Mouse (Mus musculus) erythroblast, embryonic 14.5 days (primary cell): ENCODE measurements around the gene Traip. TPM values are rescaled to one million over a fixed set of nuclear protein-coding genes. Genes with fewer than 3 reads are reported as not detected.

Source experiments
- H3K27me3 ChIP-seq: 2 replicates; pipeline ENCODE4 v1.6.1; 2012; ENCODE audit warnings: inconsistent platforms; ENCODE audit not compliant: control insufficient read depth
- H3K36me3 ChIP-seq: 2 replicates; pipeline ENCODE4 v1.6.1; 2012; ENCODE audit warnings: mild to moderate bottlenecking, inconsistent platforms; ENCODE audit not compliant: control insufficient read depth
- H3K4me1 ChIP-seq: 2 replicates; pipeline ENCODE4 v1.6.1; 2012; ENCODE audit warnings: inconsistent platforms; ENCODE audit not compliant: control insufficient read depth
- H3K4me3 ChIP-seq: replicated peaks from 2 replicates; pipeline ENCODE3; 2012; ENCODE audit warnings: moderate library complexity, mild to moderate bottlenecking, inconsistent platforms
- H3K9me3 ChIP-seq: 2 replicates; pipeline ENCODE4 v1.6.1; 2012; ENCODE audit warnings: low read length, inconsistent platforms, mixed read lengths; ENCODE audit not compliant: control insufficient read depth
- GATA1 ChIP-seq: IDR thresholded peaks from 2 replicates; pipeline ENCODE4 v1.6.1; 2012; ENCODE audit warnings: low read length, inconsistent platforms, mixed read lengths
- TAL1 ChIP-seq: IDR thresholded peaks from 3 replicates; pipeline ENCODE4 v1.6.1; 2012; ENCODE audit warnings: low read length, inconsistent platforms, mixed read lengths
- polyA plus RNA-seq: library from polyadenylated mRNA; stranded (reverse); fragments of >175 nt; gene quantifications from 2 replicates; pipeline ENCODE4 v1.2.3, GENCODE M21; 2012

Gene Traip
- polyA plus RNA-seq, 1 experiment = 0.97 TPM

DNA sequence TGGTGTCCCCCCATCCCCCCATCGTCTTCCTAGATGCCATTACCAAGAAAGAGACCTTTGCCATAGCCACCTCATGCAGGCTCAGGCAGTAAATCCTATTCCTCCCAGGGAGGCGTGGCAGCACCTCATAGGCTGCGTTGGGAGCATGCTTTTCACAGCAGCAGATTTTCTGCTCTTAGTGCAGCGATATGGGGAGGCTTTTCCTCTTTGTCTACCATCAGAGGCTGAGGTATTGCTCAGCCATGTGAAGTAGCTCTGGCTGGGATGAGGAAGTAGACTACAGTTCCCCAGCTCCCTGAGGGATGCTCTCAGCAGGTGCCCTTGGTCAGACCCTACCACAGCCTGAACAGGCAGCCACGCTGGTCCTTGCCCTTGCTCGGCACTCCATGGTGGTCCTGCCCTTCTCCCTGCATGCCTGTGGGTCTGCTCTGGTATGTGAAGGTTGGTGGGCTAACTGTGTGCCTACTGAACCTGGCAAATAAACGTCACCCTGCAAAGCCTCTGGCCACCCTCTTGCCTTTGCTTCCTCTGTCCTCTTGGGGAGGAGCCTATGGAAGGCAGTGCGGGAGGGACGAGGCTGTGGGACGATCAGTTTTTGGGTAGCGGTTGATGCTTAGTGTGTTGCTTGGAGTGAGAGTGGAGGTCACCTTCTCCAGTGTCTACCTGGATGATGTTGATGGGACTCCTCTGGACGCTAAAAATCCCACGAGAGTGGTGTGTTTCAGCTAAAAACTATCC is 583 bp upstream of the Traip start:
- Histone ChIP-seq H3K36me3 (peaks cover 21% of the 10 kb centered on the region), H3K4me3 (no peak overlapping the region), H3K27me3 (no peaks in the 10 kb centered on the region; the same call in 1 of the 2 replicates), H3K4me1 (peaks cover 36% of the 10 kb centered on the region), H3K9me3 (no peaks in the 10 kb centered on the region)
- TF ChIP-seq GATA1 = no peak
- TF ChIP-seq TAL1 = no peak

GRCm38 (mm10) chr9:107950460-107951355 is 772 bp downstream of the Traip start:
- no peaks in the 10 kb centered on the region; the same call in 1 of the 2 replicates for H3K27me3 ChIP-seq
- H3K4me1 ChIP-seq = peaks cover 37% of the 10 kb centered on the region
- no peaks in the 10 kb centered on the region for H3K9me3 ChIP-seq
- H3K36me3 ChIP-seq = peaks cover 34% of the 10 kb centered on the region
- peak overlapping the region; percentile 84 for H3K4me3 ChIP-seq
- no peak for TF ChIP-seq TAL1
- TF ChIP-seq GATA1 = peak; percentile 67

DNA sequence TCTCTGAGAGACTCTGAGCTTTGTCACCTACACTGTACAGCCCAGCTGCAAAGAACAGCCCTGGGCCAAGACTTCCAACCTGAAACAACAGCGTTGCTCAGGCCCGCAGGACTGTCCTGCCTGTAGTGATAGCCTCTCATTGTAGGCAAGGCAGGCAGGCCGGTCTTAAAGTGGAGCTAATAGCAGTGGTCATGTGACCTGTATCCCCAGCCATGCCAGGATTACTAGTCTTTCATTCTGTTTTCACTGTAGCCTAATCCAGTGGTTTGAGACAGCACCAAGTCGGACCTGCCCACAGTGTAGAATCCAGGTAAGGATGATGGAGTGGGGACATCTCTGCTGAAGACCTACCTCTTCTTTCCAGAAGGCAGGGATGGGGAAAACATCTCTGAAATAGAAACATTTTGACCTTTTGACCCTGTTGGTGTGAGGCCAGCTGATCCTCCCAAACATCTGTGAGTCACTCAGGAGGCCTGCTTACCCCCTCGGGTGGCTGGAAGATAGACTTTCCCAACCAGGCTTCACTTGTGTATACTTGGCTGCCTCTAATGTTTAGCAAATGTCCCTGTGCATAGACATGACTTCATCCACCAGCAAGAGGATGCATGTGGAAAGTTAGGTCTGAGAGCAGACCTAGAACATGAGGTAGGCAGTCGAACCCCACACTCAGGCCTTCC is 5.8 kb downstream of the Traip start:
- Histone ChIP-seq H3K36me3 (peaks cover 85% of the 10 kb centered on the region), H3K9me3 (no peaks in the 10 kb centered on the region), H3K4me1 (peaks cover 24% of the 10 kb centered on the region), H3K4me3 (no peak overlapping the region), H3K27me3 (no peaks in the 10 kb centered on the region)
- TF ChIP-seq TAL1 (no peak), GATA1 (no peak)

DNA sequence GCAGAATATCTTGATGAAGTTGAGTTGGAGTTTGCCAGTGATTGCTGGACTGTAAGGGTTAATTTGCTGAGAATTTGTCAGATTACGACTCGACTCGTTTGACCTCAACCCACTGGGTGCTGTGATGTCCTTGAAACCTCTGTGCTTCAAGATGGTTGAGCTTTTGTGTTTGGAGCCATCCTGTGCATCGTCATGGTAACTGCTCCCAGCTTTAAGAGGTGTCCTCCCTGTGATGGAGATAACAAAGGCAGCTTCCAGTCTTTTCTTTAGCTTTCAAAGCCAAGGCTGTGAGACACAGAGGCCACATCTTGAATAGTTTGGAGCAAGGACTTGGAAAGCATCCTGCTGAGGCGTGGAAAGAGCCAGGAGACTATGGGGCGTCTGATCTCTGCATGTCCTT is 7.2 kb downstream of the Traip start:
- TF ChIP-seq GATA1 = no peak
- TF ChIP-seq TAL1 = no peak
- no peaks in the 10 kb centered on the region for H3K27me3 ChIP-seq
- peaks cover 94% of the 10 kb centered on the region for H3K36me3 ChIP-seq
- no peak overlapping the region for H3K4me3 ChIP-seq
- H3K9me3 ChIP-seq = no peaks in the 10 kb centered on the region
- peaks cover 12% of the 10 kb centered on the region for H3K4me1 ChIP-seq

DNA sequence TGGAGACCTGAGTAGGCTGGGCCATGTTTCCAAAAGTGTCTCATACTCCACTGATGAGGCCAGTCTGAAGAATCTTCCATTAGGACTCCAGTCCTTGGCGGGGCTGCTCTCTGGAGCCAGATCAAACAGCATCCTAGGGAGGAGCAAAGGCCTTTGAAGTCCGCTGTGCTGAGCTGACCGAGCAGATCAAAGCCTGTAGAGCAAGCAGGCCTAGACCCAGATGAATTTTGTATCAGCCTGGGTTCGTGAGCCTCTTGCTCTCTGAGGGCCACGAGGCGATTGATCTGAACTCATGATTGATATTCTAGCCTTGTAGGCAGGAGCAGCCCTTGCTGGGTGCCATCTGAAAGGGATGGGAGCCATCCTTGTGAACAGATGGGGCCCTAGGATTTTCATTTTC is 10.0 kb downstream of the Traip start:
- no peaks in the 10 kb centered on the region for H3K9me3 ChIP-seq
- H3K4me3 ChIP-seq = no peak overlapping the region
- H3K36me3 ChIP-seq = peaks cover 100% of the 10 kb centered on the region
- TF ChIP-seq GATA1 = no peak
- no peak for TF ChIP-seq TAL1
- H3K4me1 ChIP-seq = peaks cover 15% of the 10 kb centered on the region
- H3K27me3 ChIP-seq = no peaks in the 10 kb centered on the region

DNA sequence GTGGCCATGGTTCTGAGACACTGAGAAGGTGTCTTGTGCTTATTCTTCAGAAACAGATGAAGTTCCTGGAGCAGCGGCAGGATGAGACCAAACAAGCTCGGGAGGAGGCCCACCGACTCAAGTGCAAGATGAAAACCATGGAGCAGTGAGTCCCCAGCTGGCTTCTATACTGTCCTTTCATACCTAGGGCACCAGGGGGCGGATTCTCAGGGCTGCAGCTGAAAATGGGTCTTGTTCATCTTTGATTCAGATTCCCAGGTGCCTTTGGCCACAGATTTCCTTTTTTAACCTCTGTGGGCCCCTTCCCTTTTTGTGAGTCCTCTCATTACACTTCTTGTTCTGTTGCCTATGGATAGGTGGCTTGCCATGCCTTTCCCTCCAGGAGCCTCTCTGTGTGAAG is 11.0 kb downstream of the Traip start:
- no peak for TF ChIP-seq GATA1
- TF ChIP-seq TAL1 = no peak
- H3K4me3 ChIP-seq = no peak overlapping the region
- H3K27me3 ChIP-seq = no peaks in the 10 kb centered on the region
- peaks cover 100% of the 10 kb centered on the region for H3K36me3 ChIP-seq
- no peaks in the 10 kb centered on the region for H3K9me3 ChIP-seq
- peaks cover 15% of the 10 kb centered on the region for H3K4me1 ChIP-seq

DNA sequence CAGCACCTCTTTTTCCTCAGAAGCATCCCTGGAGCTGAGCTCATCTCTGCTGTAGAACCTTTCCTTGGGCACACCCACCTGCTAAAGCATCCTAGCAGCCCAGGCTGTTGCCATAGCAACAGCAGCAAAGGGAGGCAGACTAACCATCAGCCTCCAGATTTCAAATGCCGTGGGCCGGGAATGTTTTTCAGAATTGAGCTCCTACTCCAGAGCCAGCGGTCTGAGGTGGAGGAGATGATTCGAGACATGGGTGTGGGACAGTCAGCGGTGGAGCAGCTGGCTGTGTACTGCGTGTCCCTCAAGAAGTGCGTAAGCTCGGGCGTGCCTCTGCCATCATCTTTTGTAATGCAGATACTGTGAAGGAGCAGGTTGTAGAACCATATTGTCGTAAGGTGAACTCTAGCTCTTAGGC is 11.4 kb downstream of the Traip start:
- Histone ChIP-seq H3K9me3 (no peaks in the 10 kb centered on the region), H3K36me3 (peaks cover 100% of the 10 kb centered on the region), H3K4me3 (no peak overlapping the region), H3K4me1 (peaks cover 17% of the 10 kb centered on the region), H3K27me3 (no peaks in the 10 kb centered on the region)
- TF ChIP-seq TAL1 (no peak), GATA1 (no peak)

DNA sequence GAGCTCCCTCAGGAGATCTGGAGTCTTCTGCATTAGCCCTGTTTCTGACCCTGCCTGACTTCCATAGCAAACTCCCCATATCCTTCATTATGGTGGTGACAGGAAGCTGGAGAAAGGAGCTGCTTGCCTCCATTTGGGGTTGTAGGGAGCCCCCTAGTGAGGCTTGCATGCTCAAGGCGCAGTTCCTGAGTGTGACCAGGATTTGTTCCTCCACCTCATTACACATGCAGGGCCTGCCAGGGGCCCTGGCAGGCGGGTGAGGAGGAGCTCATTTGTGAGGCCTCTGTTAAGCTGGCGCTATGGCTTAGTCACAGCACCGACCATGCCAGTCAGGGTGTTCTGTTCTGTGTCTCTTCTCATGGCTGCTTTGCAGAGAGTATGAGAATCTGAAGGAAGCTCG is 11.9 kb downstream of the Traip start:
- TF ChIP-seq TAL1 = no peak
- no peak for TF ChIP-seq GATA1
- Histone ChIP-seq H3K27me3 (no peaks in the 10 kb centered on the region), H3K36me3 (peaks cover 100% of the 10 kb centered on the region), H3K4me1 (peaks cover 22% of the 10 kb centered on the region), H3K9me3 (no peaks in the 10 kb centered on the region), H3K4me3 (no peak overlapping the region)

DNA sequence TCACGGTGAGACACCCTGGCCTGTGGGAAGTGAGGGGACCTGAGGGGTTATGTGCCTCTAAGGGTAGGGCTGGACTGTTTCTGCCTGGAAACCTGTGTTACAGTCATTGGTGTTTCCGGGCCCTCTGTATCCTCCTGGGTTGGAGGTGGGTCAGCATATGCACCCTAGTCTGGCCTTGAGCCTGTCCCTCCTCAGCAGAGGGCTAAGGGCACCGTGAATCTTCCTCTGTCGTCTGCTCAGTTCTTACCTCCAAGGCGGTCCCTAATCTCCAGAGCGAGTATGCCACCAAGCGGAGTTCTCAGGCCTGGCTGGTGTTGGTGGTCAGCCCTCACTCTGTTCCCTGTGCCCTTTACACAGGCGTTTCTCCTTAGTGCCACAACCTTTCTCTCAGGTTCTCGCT is 13.0 kb downstream of the Traip start:
- H3K4me1 ChIP-seq = peaks cover 23% of the 10 kb centered on the region

More for the DNA sequence above, 13.0 kb downstream of the Traip start:
- no peak for TF ChIP-seq TAL1
- TF ChIP-seq GATA1 = no peak
- Histone ChIP-seq H3K9me3 (no peaks in the 10 kb centered on the region), H3K27me3 (no peaks in the 10 kb centered on the region), H3K36me3 (peaks cover 99% of the 10 kb centered on the region), H3K4me3 (no peak overlapping the region)
